Mouse (Mus musculus) cortical plate, adult 2 months (tissue): Measurements from ENCODE around the gene Vmn2r65. TPM values are rescaled to one million over a fixed set of nuclear protein-coding genes. Genes with fewer than 3 reads are reported as not detected.

Experiments
- H3K27ac ChIP-seq: fragments of 200-500 bp; 2 replicates; pipeline ENCODE4 v1.5.1; 2012; ENCODE audit warnings: low read length, control low read depth, inconsistent platforms; ENCODE audit not compliant: insufficient read depth
- H3K4me1 ChIP-seq: fragments of 200-500 bp; 2 replicates; pipeline ENCODE4 v1.6.1; 2011; ENCODE audit warnings: low read length; ENCODE audit not compliant: control insufficient read depth, insufficient read depth
- H3K4me3 ChIP-seq: fragments of 200-500 bp; 2 replicates; pipeline ENCODE4 v1.5.1; 2011; ENCODE audit warnings: mild to moderate bottlenecking, low read length, control low read depth; ENCODE audit not compliant: insufficient read depth
- CTCF ChIP-seq: fragments of 200-500 bp; IDR thresholded peaks from 2 replicates; pipeline ENCODE4 v1.5.1; 2011; ENCODE audit warnings: mild to moderate bottlenecking, control low read depth, low read length; ENCODE audit not compliant: insufficient read depth; ENCODE audit errors: extremely low read depth
- POLR2A ChIP-seq: fragments of 200-500 bp; IDR thresholded peaks from 2 replicates; pipeline ENCODE4 v1.6.1; 2011; ENCODE audit warnings: mild to moderate bottlenecking, low read length, control low read depth; ENCODE audit not compliant: insufficient read depth; ENCODE audit errors: extremely low read depth
- polyA plus RNA-seq: library from polyadenylated mRNA; depleted of rRNA; stranded (reverse); fragments of >200 nt; gene quantifications from 2 replicates; pipeline ENCODE4 v1.2.3, GENCODE M21; 2012; rRNA removed

Vmn2r65 gene
- not detected in 2 replicates for polyA plus RNA-seq

DNA sequence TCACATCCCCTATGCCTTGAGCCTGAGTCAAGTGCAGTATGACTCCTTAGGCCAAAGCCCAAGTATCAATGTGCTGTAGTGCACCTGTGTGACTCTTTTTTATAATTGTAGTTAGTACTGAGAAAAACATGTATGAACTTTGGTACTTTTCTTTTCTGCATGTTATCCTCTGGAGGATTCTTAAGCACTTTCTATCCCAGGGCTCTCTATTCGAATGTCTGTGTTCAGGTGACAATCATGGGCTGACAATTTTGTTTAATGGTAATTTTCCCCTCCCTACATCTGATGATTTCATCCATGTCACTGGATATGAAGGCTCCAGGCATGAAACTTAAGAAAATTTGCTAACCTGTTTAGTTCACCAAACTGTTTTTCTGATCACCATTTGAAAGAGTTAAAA lies at the start of gene Vmn2r65:
Gene Vmn2r65, minus strand, starts transcription at position 101 of the 400 bp plus-strand sequence.
- Histone ChIP-seq H3K4me1 (no peaks in the 10 kb centered on the region), H3K27ac (no peak within 1 kb of the TSS), H3K4me3 (no peak within 1 kb of the TSS)
- TF ChIP-seq CTCF (no peak), POLR2A (no peak)

DNA sequence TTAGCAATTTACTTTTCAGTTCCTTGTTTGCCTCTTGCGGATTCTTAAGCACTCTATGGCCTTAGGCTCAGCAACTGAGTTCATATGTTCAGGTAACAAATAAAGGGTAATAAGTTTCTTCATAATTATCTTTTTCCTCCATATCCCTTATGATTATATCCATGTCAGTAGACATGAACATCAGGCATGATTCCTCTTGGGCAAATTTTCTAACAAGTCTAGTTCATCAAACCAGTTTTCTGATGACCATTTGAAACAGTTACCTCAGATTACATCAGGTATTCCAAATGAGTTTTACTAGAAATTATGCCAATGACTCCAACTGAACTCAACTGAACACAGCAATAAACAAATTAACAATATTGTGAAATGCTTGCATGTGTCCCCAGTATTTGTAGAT lies 48.3 kb upstream of the Vmn2r65 start, which contains the start of gene Vmn2r66:
Gene Vmn2r66, minus strand, starts transcription at position 101 of the 400 bp plus-strand sequence.
- Histone ChIP-seq H3K27ac (no peak within 1 kb of the TSS), H3K4me3 (no peak within 1 kb of the TSS), H3K4me1 (no peaks in the 10 kb centered on the region)
- TF ChIP-seq POLR2A (no peak), CTCF (no peak)

DNA sequence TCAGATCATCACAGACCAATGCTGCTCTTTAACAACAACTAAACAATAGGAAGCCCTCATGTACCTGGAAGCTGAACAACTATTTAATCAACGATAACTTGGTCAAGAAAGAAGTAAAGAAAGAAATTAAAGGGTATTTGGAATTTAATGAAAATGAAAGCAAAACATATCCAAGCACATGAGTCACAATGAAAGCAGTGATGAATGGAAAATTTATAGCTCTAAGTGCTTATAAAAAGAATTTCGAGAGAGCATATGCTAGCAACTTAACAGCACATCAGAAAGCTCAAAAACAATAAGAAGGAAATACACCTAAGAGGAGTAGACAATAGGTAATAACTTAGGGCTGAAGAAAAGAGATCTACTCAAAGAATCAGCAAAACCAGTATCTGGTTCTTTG lies 32.8 kb upstream of the Vmn2r65 start:
- no peak overlapping the region for H3K4me3 ChIP-seq
- H3K4me1 ChIP-seq: no peaks in the 10 kb centered on the region
- H3K27ac ChIP-seq: no peak overlapping the region
- TF ChIP-seq CTCF (no peak), POLR2A (no peak)

Other genes with a start within 250 kb of the Vmn2r65 start
- not detected in 2 replicates for gene Olfr291, start 110.6 kb downstream of the Vmn2r65 start, polyA plus RNA-seq
- gene Vmn2r66, start 48.2 kb upstream of the Vmn2r65 start, polyA plus RNA-seq: not detected in 2 replicates
- gene Vmn2r67, start 191.9 kb upstream of the Vmn2r65 start, polyA plus RNA-seq: not detected in 2 replicates